Mouse (Mus musculus) intestine, embryonic 14.5 days (tissue): ENCODE data around the gene Mctp1. TPM values are rescaled to one million over a fixed set of nuclear protein-coding genes. Genes with fewer than 3 reads are reported as not detected.

Experiments
- ATAC-seq: fragments of 200-750 bp; cut with Nextera tagmentation; replicated peaks from 2 replicates; pipeline ENCODE4 v1.8.0; 2017; ENCODE audit warnings: low read depth, moderate number of reproducible peaks, moderate TSS enrichment, moderate library complexity; ENCODE audit not compliant: low FRiP score, low TSS enrichment
- DNase-seq: peaks from one replicate; pipeline ENCODE4 v3.0.0-alpha.2; 2018; ENCODE audit warnings: low spot score
- H3K27ac ChIP-seq: fragments of 300-500 bp; sonication (generic); 2 replicates; pipeline ENCODE4 v1.5.1; 2014; ENCODE audit warnings: low read depth, mild to moderate bottlenecking, control low read depth
- H3K27me3 ChIP-seq: fragments of 300-500 bp; sonication (generic); replicated peaks from 2 replicates; pipeline ENCODE4 v1.6.1; 2014; ENCODE audit warnings: low read length, control low read depth; ENCODE audit not compliant: control insufficient read depth, insufficient read depth
- H3K36me3 ChIP-seq: fragments of 300-500 bp; sonication (generic); 2 replicates; pipeline ENCODE4 v1.6.1; 2014; ENCODE audit warnings: low read length, control low read depth; ENCODE audit not compliant: control insufficient read depth, insufficient read depth
- H3K4me1 ChIP-seq: fragments of 300-500 bp; sonication (generic); replicated peaks from 2 replicates; pipeline ENCODE4 v1.6.1; 2014; ENCODE audit warnings: low read length, control low read depth, mixed read lengths; ENCODE audit not compliant: control insufficient read depth, insufficient read depth
- H3K4me2 ChIP-seq: fragments of 300-500 bp; sonication (generic); 2 replicates; pipeline ENCODE4 v1.6.1; 2014; ENCODE audit warnings: low read length
- H3K4me3 ChIP-seq: fragments of 300-500 bp; sonication (generic); 2 replicates; pipeline ENCODE4 v1.5.1; 2014; ENCODE audit warnings: low read depth, low read length, control low read depth, mixed read lengths
- H3K9ac ChIP-seq: fragments of 300-500 bp; sonication (generic); 2 replicates; pipeline ENCODE4 v1.6.1; 2014; ENCODE audit warnings: mild to moderate bottlenecking, low read length
- H3K9me3 ChIP-seq: fragments of 300-500 bp; sonication (generic); 2 replicates; pipeline ENCODE4 v1.6.1; 2016; ENCODE audit warnings: low read length, control low read depth; ENCODE audit not compliant: control insufficient read depth
- WGBS: fragments of 180-500 bp; shearing (Covaris S2); extraction: QIAGEN DNeasy Blood & Tissue Kit; methylation state at CpG from one replicate; pipeline ENCODE4 v1.1.7; 2014; 5-methylcytosine and 5-hydroxymethylcytosine counted together
- polyA plus RNA-seq: library from polyadenylated mRNA; unstranded; fragments of >200 nt; fragmentation: Nextera tagmentation; extraction: Ambion mirVana; gene quantifications from 2 replicates; pipeline ENCODE4 v1.2.1, GENCODE M21; 2014

The Mctp1 gene
- polyA plus RNA-seq, 1 experiment from 2014 or later = 0.78 TPM

- no peak for DNase-seq
- Histone ChIP-seq H3K4me2 (no peak overlapping the region), H3K4me1 (no peaks in the 10 kb centered on the region), H3K9ac (no peak overlapping the region), H3K4me3 (no peak overlapping the region), H3K36me3 (no peaks in the 10 kb centered on the region), H3K9me3 (no peaks in the 10 kb centered on the region), H3K27me3 (no peaks in the 10 kb centered on the region), H3K27ac (no peak overlapping the region)
- WGBS = 87% methylated on average over 2 of the region's 2 CpGs
- no peak for ATAC-seq
These were observed 25.0 kb downstream of the Mctp1 start for GRCm38 (mm10) chr13:76409296-76409695.

DNA sequence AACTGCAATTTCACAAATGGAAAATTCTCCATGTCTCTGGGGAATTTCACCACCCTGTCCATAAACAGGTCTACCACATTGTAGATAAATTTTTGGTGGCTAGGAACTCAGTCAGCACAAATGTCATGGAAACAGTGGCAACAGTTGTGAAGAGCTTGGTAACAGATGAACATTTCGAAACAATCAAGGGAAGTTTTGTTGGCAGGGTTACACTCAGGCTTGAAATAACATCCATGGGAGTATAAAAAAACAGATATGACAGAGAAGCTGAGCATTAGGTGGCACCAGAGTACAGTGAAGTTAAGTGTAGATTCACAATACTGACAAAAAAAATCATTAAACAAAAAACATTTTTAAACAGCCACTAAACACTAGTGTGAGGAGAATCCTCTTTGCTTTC, 26.3 kb downstream of the Mctp1 start:
- Histone ChIP-seq H3K9me3 (no peaks in the 10 kb centered on the region), H3K36me3 (no peaks in the 10 kb centered on the region)
- DNase-seq = no peak

GRCm38 (mm10) chr13:76415346-76415745, 31.0 kb downstream of the Mctp1 start:
- H3K27me3 ChIP-seq = no peaks in the 10 kb centered on the region
- DNase-seq (no peak), ATAC-seq (no peak)
- no peaks in the 10 kb centered on the region for H3K9me3 ChIP-seq
- H3K36me3 ChIP-seq = no peaks in the 10 kb centered on the region
- no peak overlapping the region for H3K4me2 ChIP-seq
- no peak overlapping the region for H3K4me3 ChIP-seq
- no peak overlapping the region for H3K9ac ChIP-seq
- no peaks in the 10 kb centered on the region for H3K4me1 ChIP-seq
- H3K27ac ChIP-seq = no peak overlapping the region

More for the DNA sequence above, 26.3 kb downstream of the Mctp1 start:
- Histone ChIP-seq H3K27me3 (no peaks in the 10 kb centered on the region), H3K4me3 (no peak overlapping the region), H3K27ac (no peak overlapping the region), H3K4me1 (no peaks in the 10 kb centered on the region), H3K9ac (no peak overlapping the region), H3K4me2 (no peak overlapping the region)
- ATAC-seq = no peak
- WGBS = 78% methylated on average over 1 of the region's 1 CpGs

DNA sequence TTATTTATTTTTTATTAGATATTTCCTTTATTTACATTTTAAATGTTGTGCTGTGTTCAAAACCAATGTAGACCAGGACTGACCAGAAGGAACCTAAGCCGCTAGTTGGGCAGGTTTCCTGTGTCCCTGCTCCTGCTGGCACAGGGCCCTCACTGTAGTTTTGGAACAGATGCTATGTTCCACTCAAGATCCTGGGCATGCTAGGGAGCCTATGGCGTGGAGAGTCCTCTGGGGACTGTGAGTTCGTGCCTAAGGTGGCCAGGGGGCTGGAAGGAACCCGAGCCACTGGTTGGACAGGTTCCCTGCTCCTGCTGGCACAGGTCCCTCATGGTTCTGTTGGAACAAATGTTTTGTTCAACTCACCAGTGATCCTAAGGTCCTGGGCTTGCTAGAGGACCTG, 35.8 kb downstream of the Mctp1 start:
- no peaks in the 10 kb centered on the region for H3K4me1 ChIP-seq
- 75% methylated on average over 4 of the region's 4 CpGs for WGBS
- no peak overlapping the region for H3K27ac ChIP-seq
- DNase-seq (no peak), ATAC-seq (no peak)
- no peak overlapping the region for H3K4me3 ChIP-seq
- no peak overlapping the region for H3K4me2 ChIP-seq
- H3K27me3 ChIP-seq = no peaks in the 10 kb centered on the region
- no peaks in the 10 kb centered on the region for H3K36me3 ChIP-seq
- H3K9me3 ChIP-seq = no peaks in the 10 kb centered on the region
- H3K9ac ChIP-seq = no peak overlapping the region

- WGBS = 81% methylated on average over 1 of the region's 1 CpGs
- Histone ChIP-seq H3K27me3 (no peaks in the 10 kb centered on the region), H3K4me3 (no peak overlapping the region), H3K27ac (no peak overlapping the region), H3K9me3 (no peaks in the 10 kb centered on the region), H3K4me1 (no peaks in the 10 kb centered on the region), H3K4me2 (no peak overlapping the region), H3K36me3 (no peaks in the 10 kb centered on the region), H3K9ac (no peak overlapping the region)
- DNase-seq = no peak
- ATAC-seq = no peak
These were observed 36.7 kb downstream of the Mctp1 start for GRCm38 (mm10) chr13:76421075-76421474.

DNA sequence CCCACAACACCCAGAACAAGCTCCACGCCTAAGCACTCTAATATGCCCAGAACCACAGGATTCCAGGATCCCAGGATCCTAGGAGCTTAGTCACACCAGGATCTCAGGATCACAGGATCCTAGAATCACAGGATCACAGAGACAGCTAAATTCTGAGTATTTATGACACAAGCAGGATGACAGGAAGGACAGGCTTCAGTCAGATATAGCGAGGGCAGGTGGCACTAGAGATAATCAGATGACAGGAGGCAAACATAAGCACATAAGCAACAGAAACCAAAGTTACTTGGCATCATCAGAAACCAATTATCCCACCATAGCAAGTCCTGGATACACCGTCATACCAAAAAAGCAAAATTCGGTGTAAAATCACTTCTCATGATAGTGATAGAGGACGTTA, 37.8 kb downstream of the Mctp1 start:
- no peak overlapping the region for H3K4me3 ChIP-seq
- ATAC-seq (no peak), DNase-seq (no peak)
- no peaks in the 10 kb centered on the region for H3K9me3 ChIP-seq
- no peaks in the 10 kb centered on the region for H3K36me3 ChIP-seq
- no peak overlapping the region for H3K4me2 ChIP-seq
- H3K27me3 ChIP-seq = no peaks in the 10 kb centered on the region
- no peaks in the 10 kb centered on the region for H3K4me1 ChIP-seq
- no peak overlapping the region for H3K9ac ChIP-seq
- WGBS = 83% methylated on average over 5 of the region's 5 CpGs
- no peak overlapping the region for H3K27ac ChIP-seq

GRCm38 (mm10) chr13:76429456-76429855, 45.1 kb downstream of the Mctp1 start:
- 73% methylated on average over 6 of the region's 6 CpGs for WGBS
- Histone ChIP-seq H3K27ac (no peak overlapping the region), H3K4me3 (no peak overlapping the region), H3K9ac (no peak overlapping the region), H3K9me3 (no peaks in the 10 kb centered on the region), H3K36me3 (no peaks in the 10 kb centered on the region), H3K27me3 (no peaks in the 10 kb centered on the region), H3K4me2 (no peak overlapping the region), H3K4me1 (no peaks in the 10 kb centered on the region)
- DNase-seq (no peak), ATAC-seq (no peak)

- Histone ChIP-seq H3K27me3 (no peaks in the 10 kb centered on the region), H3K4me3 (no peak overlapping the region), H3K27ac (no peak overlapping the region), H3K36me3 (no peaks in the 10 kb centered on the region), H3K4me2 (no peak overlapping the region), H3K9ac (no peak overlapping the region), H3K4me1 (no peaks in the 10 kb centered on the region), H3K9me3 (no peaks in the 10 kb centered on the region)
- 84% methylated on average over 2 of the region's 2 CpGs for WGBS
- no peak for DNase-seq
- no peak for ATAC-seq
These were observed 45.6 kb downstream of the Mctp1 start for GRCm38 (mm10) chr13:76429927-76430326.

DNA sequence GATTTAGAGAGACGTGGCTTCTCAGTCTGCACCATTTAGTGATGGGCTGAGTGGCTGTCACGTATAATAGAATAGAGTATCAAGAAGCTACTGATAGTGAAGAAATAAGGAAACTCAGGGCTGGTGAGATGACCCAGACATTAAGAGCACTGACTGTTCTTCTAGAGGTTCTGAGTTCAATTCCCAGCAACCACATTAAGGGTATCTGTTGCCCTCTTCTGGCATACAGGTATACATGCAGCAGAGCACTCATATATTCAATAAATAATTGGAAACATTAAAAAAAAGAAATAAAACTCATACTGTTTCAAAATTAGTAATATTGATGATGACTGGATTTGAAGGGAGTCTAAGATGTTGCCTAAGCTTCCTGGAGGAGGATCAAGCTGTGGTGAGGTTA, 47.6 kb downstream of the Mctp1 start:
- Histone ChIP-seq H3K4me1 (no peaks in the 10 kb centered on the region), H3K27me3 (no peaks in the 10 kb centered on the region), H3K27ac (no peak overlapping the region), H3K9ac (no peak overlapping the region), H3K36me3 (no peaks in the 10 kb centered on the region), H3K4me3 (no peak overlapping the region), H3K9me3 (no peaks in the 10 kb centered on the region), H3K4me2 (no peak overlapping the region)
- 83% methylated on average over 2 of the region's 2 CpGs for WGBS
- no peak for ATAC-seq
- no peak for DNase-seq
